21 mouse cellular contexts compared by ENCODE assay signal in the genomic region with DNA sequence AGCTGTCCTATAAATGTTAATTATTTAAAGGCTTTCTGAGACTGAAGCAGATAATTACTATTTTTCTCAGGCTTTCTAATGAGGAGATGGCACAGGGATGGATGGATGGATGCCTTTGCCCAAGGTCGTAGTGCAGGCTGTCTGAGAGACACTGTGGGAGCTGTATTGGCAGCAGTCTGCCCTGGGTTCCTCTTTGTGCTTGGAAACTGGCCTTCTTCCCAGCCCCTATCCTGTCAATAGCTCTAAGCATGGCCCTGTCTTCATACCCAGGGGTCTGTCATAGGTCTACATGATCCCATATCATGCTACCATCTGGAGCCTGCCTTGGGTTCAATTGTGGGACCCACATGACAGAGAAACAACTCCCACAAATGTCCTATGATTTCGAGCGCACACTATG.
DNase-seq lines count a peak whose midpoint lies in the region; ATAC-seq lines count a peak whose summit lies in the region.
"Had no signal": no experiment of that assay in that cellular context is flagged by ENCODE, and none has a peak within 500 bp of the region (broad histone marks: within the 10 kb centered on the region; RNA-seq: fewer than 3 reads in every experiment).

No protein-coding gene starts in this region.

- no peaks in the 10 kb centered on the region for H3K36me3 ChIP-seq in forebrain, embryonic 14.5 days (ENCODE audit: control insufficient read depth, insufficient read depth, low read length)
- no peaks in the 10 kb centered on the region for H3K36me3 ChIP-seq in forebrain, embryonic 12.5 days (replicated peaks)
- no peaks in the 10 kb centered on the region for H3K36me3 ChIP-seq in hindbrain, embryonic 16.5 days (ENCODE audit: control insufficient read depth, insufficient read depth, low read length)
- H3K36me3 ChIP-seq in hindbrain, embryonic 11.5 days (ENCODE audit: control insufficient read depth, insufficient read depth, low read length), result no peaks in the 10 kb centered on the region
- no peaks in the 10 kb centered on the region for H3K36me3 ChIP-seq in midbrain, embryonic 13.5 days
- H3K36me3 ChIP-seq in midbrain, embryonic 16.5 days (ENCODE audit: control insufficient read depth, insufficient read depth, low read length), result no peaks in the 10 kb centered on the region
- H3K36me3 ChIP-seq: embryonic facial prominence, embryonic 13.5 days; G1E; heart, embryonic 12.5 days; hindbrain, embryonic 10.5 days had no signal

- DNase-seq in forebrain, embryonic 14.5 days (ENCODE audit: low spot score), result peak; percentile 12
- DNase-seq in hindbrain, embryonic 11.5 days (ENCODE audit: low spot score), result no peak
- no peak for DNase-seq in thymus, postnatal 14 days
- DNase-seq: adrenal gland, postnatal 10 days; B cell, adult 2 months; cerebellum, adult 11-12 months; cerebellum, adult 9-10 months; cerebellum, postnatal 25 days; gastrocnemius, adult 2 months; gastrocnemius, postnatal 25 days had no signal

- peaks cover 3% of the 10 kb centered on the region; the same call in 1 of the 2 replicates for H3K4me1 ChIP-seq in forebrain, embryonic 14.5 days (ENCODE audit: control insufficient read depth, insufficient read depth, low read length)
- H3K4me1 ChIP-seq in forebrain, embryonic 12.5 days, result peaks cover 21% of the 10 kb centered on the region
- peaks cover 10% of the 10 kb centered on the region for H3K4me1 ChIP-seq in hindbrain, embryonic 16.5 days (ENCODE audit: control insufficient read depth, insufficient read depth, low read depth, low read length)
- no peaks in the 10 kb centered on the region; the same call in 1 of the 2 replicates for H3K4me1 ChIP-seq in hindbrain, embryonic 11.5 days (replicated peaks; ENCODE audit: control insufficient read depth, insufficient read depth, low read length)
- H3K4me1 ChIP-seq in midbrain, embryonic 13.5 days (replicated peaks), result peaks cover 23% of the 10 kb centered on the region
- H3K4me1 ChIP-seq in midbrain, embryonic 16.5 days (ENCODE audit: control insufficient read depth, insufficient read depth, low read length), result peaks cover 3% of the 10 kb centered on the region; the same call in 1 of the 2 replicates

- no peak overlapping the region for H3K4me2 ChIP-seq in forebrain, embryonic 14.5 days (ENCODE audit: low read length)
- no peak overlapping the region for H3K4me2 ChIP-seq in forebrain, embryonic 12.5 days
- no peak overlapping the region for H3K4me2 ChIP-seq in hindbrain, embryonic 16.5 days (ENCODE audit: low read length)
- no peak overlapping the region for H3K4me2 ChIP-seq in hindbrain, embryonic 11.5 days (replicated peaks; ENCODE audit: low read depth, low read length)
- H3K4me2 ChIP-seq in midbrain, embryonic 13.5 days (replicated peaks), result no peak overlapping the region
- no peak overlapping the region for H3K4me2 ChIP-seq in midbrain, embryonic 16.5 days (ENCODE audit: low read length)
- H3K4me2 ChIP-seq: embryonic facial prominence, embryonic 13.5 days; heart, embryonic 12.5 days had no signal

- H3K27ac ChIP-seq in forebrain, embryonic 14.5 days (ENCODE audit: low read depth, low read length), result no peak overlapping the region
- H3K27ac ChIP-seq in forebrain, embryonic 12.5 days, result no peak overlapping the region
- no peak overlapping the region for H3K27ac ChIP-seq in hindbrain, embryonic 16.5 days (ENCODE audit: low read depth, low read length)
- H3K27ac ChIP-seq in hindbrain, embryonic 11.5 days (ENCODE audit: low read depth, low read length), result no peak overlapping the region
- no peak overlapping the region for H3K27ac ChIP-seq in midbrain, embryonic 13.5 days
- H3K27ac ChIP-seq in midbrain, embryonic 16.5 days (ENCODE audit: low read length), result no peak overlapping the region
- H3K27ac ChIP-seq: embryonic facial prominence, embryonic 13.5 days; gastrocnemius, adult 2 months had no signal

- H3K9me3 ChIP-seq in forebrain, embryonic 14.5 days (replicated peaks; ENCODE audit: control insufficient read depth, low read length), result no peaks in the 10 kb centered on the region
- H3K9me3 ChIP-seq in forebrain, embryonic 12.5 days, result no peaks in the 10 kb centered on the region
- no peaks in the 10 kb centered on the region for H3K9me3 ChIP-seq in hindbrain, embryonic 16.5 days (ENCODE audit: control insufficient read depth, low read length)
- H3K9me3 ChIP-seq in hindbrain, embryonic 11.5 days (ENCODE audit: control insufficient read depth, low read length), result no peaks in the 10 kb centered on the region
- H3K9me3 ChIP-seq in midbrain, embryonic 13.5 days, result no peaks in the 10 kb centered on the region
- H3K9me3 ChIP-seq in midbrain, embryonic 16.5 days (replicated peaks; ENCODE audit: control insufficient read depth, low read length, poor library complexity, severe bottlenecking), result no peaks in the 10 kb centered on the region
- H3K9me3 ChIP-seq: embryonic facial prominence, embryonic 13.5 days; heart, embryonic 12.5 days; hindbrain, embryonic 10.5 days had no signal

- no peak overlapping the region for H3K9ac ChIP-seq in forebrain, embryonic 14.5 days (ENCODE audit: low read length)
- no peak overlapping the region for H3K9ac ChIP-seq in forebrain, embryonic 12.5 days
- H3K9ac ChIP-seq in hindbrain, embryonic 16.5 days (ENCODE audit: low read depth, low read length), result no peak overlapping the region
- H3K9ac ChIP-seq in hindbrain, embryonic 11.5 days (ENCODE audit: low read depth, low read length), result no peak overlapping the region
- H3K9ac ChIP-seq in midbrain, embryonic 13.5 days (replicated peaks), result no peak overlapping the region
- H3K9ac ChIP-seq in midbrain, embryonic 16.5 days (ENCODE audit: low read depth, low read length), result no peak overlapping the region
- H3K9ac ChIP-seq: embryonic facial prominence, embryonic 13.5 days; heart, embryonic 12.5 days had no signal

- WGBS in forebrain, embryonic 14.5 days, result 82% methylated on average over 3 of the region's 3 CpGs
- WGBS in forebrain, embryonic 12.5 days, result 94% methylated on average over 3 of the region's 3 CpGs
- 73% methylated on average over 3 of the region's 3 CpGs for WGBS in hindbrain, embryonic 16.5 days
- WGBS in hindbrain, embryonic 11.5 days, result 96% methylated on average over 3 of the region's 3 CpGs
- 90% methylated on average over 3 of the region's 3 CpGs for WGBS in midbrain, embryonic 13.5 days
- 85% methylated on average over 3 of the region's 3 CpGs for WGBS in midbrain, embryonic 16.5 days

- H3K27me3 ChIP-seq in forebrain, embryonic 14.5 days (replicated peaks; ENCODE audit: control insufficient read depth, insufficient read depth, low read length), result no peaks in the 10 kb centered on the region
- H3K27me3 ChIP-seq in forebrain, embryonic 12.5 days, result peaks cover 14% of the 10 kb centered on the region
- no peaks in the 10 kb centered on the region for H3K27me3 ChIP-seq in hindbrain, embryonic 16.5 days (replicated peaks; ENCODE audit: control insufficient read depth, insufficient read depth, low read length)
- H3K27me3 ChIP-seq in hindbrain, embryonic 11.5 days (ENCODE audit: control insufficient read depth, insufficient read depth, low read length), result no peaks in the 10 kb centered on the region
- H3K27me3 ChIP-seq in midbrain, embryonic 13.5 days, result no peaks in the 10 kb centered on the region
- no peaks in the 10 kb centered on the region for H3K27me3 ChIP-seq in midbrain, embryonic 16.5 days (ENCODE audit: control insufficient read depth, insufficient read depth, low read depth, low read length)
- H3K27me3 ChIP-seq: embryonic facial prominence, embryonic 13.5 days; heart, embryonic 12.5 days had no signal

- peak; percentile 45; the same call in 1 of the 2 replicates for ATAC-seq in forebrain, embryonic 14.5 days
- ATAC-seq in forebrain, embryonic 12.5 days (ENCODE audit: low FRiP score), result no peak
- ATAC-seq in hindbrain, embryonic 16.5 days, result 0 out of 2 replicates have a peak, but pooled peaks have one; percentile 22
- ATAC-seq in hindbrain, embryonic 11.5 days (ENCODE audit: low FRiP score), result no peak; the same call in 1 of the 2 replicates
- ATAC-seq in midbrain, embryonic 13.5 days, result 0 out of 2 replicates have a peak, but pooled peaks have one; percentile 54
- no peak for ATAC-seq in midbrain, embryonic 16.5 days
- ATAC-seq: CD4-positive, CD25-positive, alpha-beta regulatory T cell, adult 4 months; inflammation-experienced regulatory T-cells, adult 6 months; intestine, postnatal 0 days had no signal

- no peak overlapping the region for H3K4me3 ChIP-seq in forebrain, embryonic 14.5 days (ENCODE audit: low read depth, low read length)
- H3K4me3 ChIP-seq in forebrain, embryonic 12.5 days (replicated peaks), result no peak overlapping the region
- H3K4me3 ChIP-seq in hindbrain, embryonic 16.5 days (ENCODE audit: low read length), result no peak overlapping the region
- H3K4me3 ChIP-seq in hindbrain, embryonic 11.5 days (ENCODE audit: low read depth, low read length), result no peak overlapping the region
- no peak overlapping the region for H3K4me3 ChIP-seq in midbrain, embryonic 13.5 days (replicated peaks)
- H3K4me3 ChIP-seq in midbrain, embryonic 16.5 days (ENCODE audit: low read depth, low read length), result no peak overlapping the region
- H3K4me3 ChIP-seq: embryonic facial prominence, embryonic 13.5 days; gastrocnemius, adult 2 months; heart, embryonic 12.5 days; hindbrain, embryonic 10.5 days had no signal

Comparison
In these comparisons a context has a peak if more than half of its experiments do, and no peak if none do; other contexts are left out.
1. ATAC-seq: peak in forebrain, embryonic 14.5 days (single experiment), hindbrain, embryonic 16.5 days (single experiment) and midbrain, embryonic 13.5 days (single experiment); none in forebrain, embryonic 12.5 days (single experiment), hindbrain, embryonic 11.5 days (single experiment) and midbrain, embryonic 16.5 days (single experiment).